Mouse (Mus musculus) limb, embryonic 14.5 days (tissue): Measurements from ENCODE around the gene Tpbg. TPM values are rescaled to one million over a fixed set of nuclear protein-coding genes. Genes with fewer than 3 reads are reported as not detected.
A peak's percentile ranks its signal among the peaks of the same experiment; 100 is the strongest.

Experiments
- ATAC-seq: fragments of 200-750 bp; cut with Nextera tagmentation; 2 replicates; pipeline ENCODE4 v1.8.0; 2017; ENCODE audit warnings: low read depth, moderate number of reproducible peaks, moderate TSS enrichment; ENCODE audit not compliant: low FRiP score
- DNase-seq: peaks from one replicate; pipeline ENCODE4 v3.0.0-alpha.2; 2015; ENCODE audit warnings: low spot score
- H3K27ac ChIP-seq: fragments of 300-500 bp; sonication (generic); replicated peaks from 2 replicates; pipeline ENCODE4 v1.5.1; 2014; ENCODE audit warnings: low read depth, mild to moderate bottlenecking, low read length, moderate library complexity, mixed read lengths
- H3K27me3 ChIP-seq: fragments of 300-500 bp; sonication (generic); 2 replicates; pipeline ENCODE4 v1.6.1; 2014; ENCODE audit warnings: low read length, mixed read lengths; ENCODE audit not compliant: control insufficient read depth, insufficient read depth
- H3K36me3 ChIP-seq: fragments of 300-500 bp; sonication (generic); 2 replicates; pipeline ENCODE4 v1.6.1; 2014; ENCODE audit warnings: mild to moderate bottlenecking, low read length, moderate library complexity, mixed read lengths; ENCODE audit not compliant: control insufficient read depth, insufficient read depth
- H3K4me1 ChIP-seq: fragments of 300-500 bp; sonication (generic); 2 replicates; pipeline ENCODE4 v1.6.1; 2014; ENCODE audit warnings: antibody characterized with exemption, low read length, mixed read lengths; ENCODE audit not compliant: control insufficient read depth, insufficient read depth
- H3K4me2 ChIP-seq: fragments of 300-500 bp; sonication (generic); replicated peaks from 2 replicates; pipeline ENCODE4 v1.6.1; 2014; ENCODE audit warnings: low read depth, mild to moderate bottlenecking, low read length, moderate library complexity; ENCODE audit not compliant: severe bottlenecking
- H3K4me3 ChIP-seq: fragments of 300-500 bp; sonication (generic); replicated peaks from 2 replicates; pipeline ENCODE4 v1.5.1; 2014; ENCODE audit warnings: low read length
- H3K9ac ChIP-seq: fragments of 300-500 bp; sonication (generic); 2 replicates; pipeline ENCODE4 v1.6.1; 2014; ENCODE audit warnings: mild to moderate bottlenecking, low read depth, low read length, moderate library complexity; ENCODE audit not compliant: severe bottlenecking
- H3K9me3 ChIP-seq: fragments of 300-500 bp; sonication (generic); 2 replicates; pipeline ENCODE4 v1.6.1; 2016; ENCODE audit warnings: low read length; ENCODE audit not compliant: control insufficient read depth
- POLR2A ChIP-seq: fragments of 200-500 bp; IDR thresholded peaks from 2 replicates; pipeline ENCODE4 v1.8.0; 2012; ENCODE audit warnings: inconsistent platforms, mild to moderate bottlenecking, moderate library complexity, borderline replicate concordance; ENCODE audit not compliant: insufficient read depth, insufficient read length; ENCODE audit errors: extremely low read depth
- WGBS: fragments of 180-500 bp; shearing (Covaris S2); extraction: QIAGEN DNeasy Blood & Tissue Kit; methylation state at CpG from one replicate; pipeline ENCODE4 v1.1.7; 2014; 5-methylcytosine and 5-hydroxymethylcytosine counted together
- polyA plus RNA-seq, 2 experiments: library from polyadenylated mRNA; depleted of rRNA in 1 of 2; stranded (reverse) in 1 of 2; unstranded in 1 of 2; fragments of >200 nt; fragmentation: Nextera tagmentation in 1 of 2; extraction: Ambion mirVana in 1 of 2; gene quantifications; 2 replicates each; pipeline versions ENCODE4 v1.2.1 to v1.2.3; 2012 to 2014

Tpbg gene
- polyA plus RNA-seq, 2 experiments: 19.7 to 29.3 TPM

- Histone ChIP-seq H3K36me3 (peaks cover 27% of the 10 kb centered on the region), H3K4me2 (peak overlapping the region; percentile 95), H3K27me3 (no peaks in the 10 kb centered on the region), H3K9ac (peak overlapping the region; percentile 73), H3K27ac (peak overlapping the region; percentile 85; the same call in 1 of the 2 replicates), H3K4me3 (peak overlapping the region; percentile 74), H3K4me1 (peaks cover 20% of the 10 kb centered on the region), H3K9me3 (no peaks in the 10 kb centered on the region)
- no peak for TF ChIP-seq POLR2A
- WGBS: 4% methylated on average over 48 of the region's 80 CpGs
- DNase-seq: no peak
- ATAC-seq: peak; percentile 17; the same call in 1 of the 2 replicates
Measured at GRCm38 (mm10) chr9:85843891-85844646, 1.9 kb downstream of the Tpbg start.

GRCm38 (mm10) chr9:85844647-85844983 lies 2.4 kb downstream of the Tpbg start:
- H3K9me3 ChIP-seq: no peaks in the 10 kb centered on the region
- ATAC-seq (no peak), DNase-seq (no peak)
- no peak overlapping the region for H3K27ac ChIP-seq
- no peak overlapping the region for H3K9ac ChIP-seq
- peak overlapping the region; percentile 95 for H3K4me2 ChIP-seq
- H3K4me3 ChIP-seq: peak overlapping the region; percentile 74
- H3K27me3 ChIP-seq: no peaks in the 10 kb centered on the region
- TF ChIP-seq POLR2A: no peak
- peaks cover 20% of the 10 kb centered on the region for H3K4me1 ChIP-seq
- WGBS: 75% methylated on average over 9 of the region's 9 CpGs
- peaks cover 27% of the 10 kb centered on the region for H3K36me3 ChIP-seq

GRCm38 (mm10) chr9:85846186-85846585 lies 4.0 kb downstream of the Tpbg start:
- Histone ChIP-seq H3K9me3 (no peaks in the 10 kb centered on the region), H3K4me3 (no peak overlapping the region), H3K4me2 (no peak overlapping the region), H3K36me3 (peaks cover 27% of the 10 kb centered on the region), H3K27ac (no peak overlapping the region), H3K27me3 (no peaks in the 10 kb centered on the region), H3K9ac (no peak overlapping the region), H3K4me1 (peaks cover 20% of the 10 kb centered on the region)
- no peak for TF ChIP-seq POLR2A
- ATAC-seq (no peak), DNase-seq (no peak)
- WGBS: 43% methylated on average over 2 of the region's 2 CpGs

GRCm38 (mm10) chr9:85854780-85855179 lies 12.6 kb downstream of the Tpbg start:
- no peaks in the 10 kb centered on the region for H3K9me3 ChIP-seq
- H3K4me2 ChIP-seq: no peak overlapping the region
- H3K27me3 ChIP-seq: no peaks in the 10 kb centered on the region
- H3K36me3 ChIP-seq: no peaks in the 10 kb centered on the region
- no peak for ATAC-seq
- 89% methylated on average over 4 of the region's 4 CpGs for WGBS
- no peak overlapping the region for H3K9ac ChIP-seq
- H3K4me1 ChIP-seq: no peaks in the 10 kb centered on the region
- H3K4me3 ChIP-seq: no peak overlapping the region
- TF ChIP-seq POLR2A: no peak
- H3K27ac ChIP-seq: no peak overlapping the region
- DNase-seq: no peak

GRCm38 (mm10) chr9:85856511-85856910 lies 14.3 kb downstream of the Tpbg start:
- Histone ChIP-seq H3K27ac (no peak overlapping the region), H3K36me3 (no peaks in the 10 kb centered on the region), H3K27me3 (no peaks in the 10 kb centered on the region), H3K4me3 (no peak overlapping the region), H3K4me2 (no peak overlapping the region), H3K9ac (no peak overlapping the region), H3K9me3 (no peaks in the 10 kb centered on the region), H3K4me1 (no peaks in the 10 kb centered on the region)
- WGBS: 56% methylated on average over 6 of the region's 6 CpGs
- no peak for TF ChIP-seq POLR2A
- ATAC-seq (no peak), DNase-seq (no peak)
